Mouse (Mus musculus): Measurements from ENCODE around the gene Bex4.
"Not testable (repeated sequence)": the region's sequence is repeated elsewhere in the genome, so short reads cannot be mapped to it uniquely, and the experiment has no call there.

DNA sequence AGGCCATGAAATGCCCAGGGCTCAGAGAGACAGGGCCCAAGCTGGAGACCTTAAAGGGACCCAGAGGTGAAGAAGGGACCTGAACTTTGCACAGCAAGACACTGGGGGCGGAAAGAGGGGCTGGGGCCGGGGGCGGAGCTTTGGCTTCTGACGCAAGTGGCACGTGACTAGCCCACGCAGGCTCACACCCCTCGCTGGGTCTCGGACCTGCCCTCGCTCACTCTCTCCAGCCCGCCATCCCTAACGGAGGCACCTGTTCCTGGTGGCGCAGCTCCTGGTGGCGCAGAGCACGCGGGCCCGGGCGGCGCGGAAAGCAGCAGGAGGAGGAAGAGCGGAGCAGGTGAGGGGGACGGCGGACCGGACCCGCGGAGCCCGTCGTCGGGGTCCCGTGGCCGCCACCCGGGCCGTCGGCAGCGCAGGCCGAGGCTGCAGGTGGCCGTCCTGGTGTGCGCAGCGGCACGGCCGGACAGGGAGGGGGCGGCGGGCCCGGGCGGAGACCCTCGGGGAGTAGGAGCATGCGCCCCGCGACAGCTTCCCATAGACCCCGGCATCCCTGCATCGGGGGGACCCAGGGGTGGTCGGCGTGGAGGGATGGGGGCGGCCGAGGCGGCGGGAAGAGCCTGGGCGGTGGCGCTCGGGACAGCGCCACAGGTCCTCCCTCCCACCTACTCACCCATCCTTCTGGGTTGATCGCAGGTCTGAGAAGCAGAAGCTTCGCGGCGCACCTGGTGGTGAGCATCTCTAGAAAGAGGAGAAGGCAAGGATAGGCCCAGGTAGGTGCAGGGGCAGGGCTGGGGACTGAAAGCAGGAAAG lies at the start of gene Bex4:
- not testable (repeated sequence) for TF ChIP-seq POLR2AphosphoS2 (IDR thresholded peaks at IDR 0.05; ENCODE audit: low read depth, low read length); KAT2A (IDR thresholded peaks at IDR 0.05; ENCODE audit: insufficient replicate concordance, low read length); CTCF (conservative IDR thresholded peaks at IDR 0.05 in 1 of 2, IDR thresholded peaks at IDR 0.05 in 1 of 2; ENCODE audit: low read depth in 2 of 2, low read length in 2 of 2); IRF4 (IDR thresholded peaks at IDR 0.05; ENCODE audit: low read depth, low read length); ETS1 (conservative IDR thresholded peaks at IDR 0.05; ENCODE audit: low read depth, low read length); PAX5 (IDR thresholded peaks at IDR 0.05; ENCODE audit: low read length); E2F4 (IDR thresholded peaks at IDR 0.05; ENCODE audit: insufficient replicate concordance, low read depth, low read length); POLR2A (IDR thresholded peaks at IDR 0.05; ENCODE audit: low read depth, low read length); TCF12 (IDR thresholded peaks at IDR 0.05; ENCODE audit: low read depth, low read length)
